Mouse (Mus musculus) neural tube, embryonic 12.5 days (tissue): ENCODE measurements around the gene Gm973. TPM values are rescaled to one million over a fixed set of nuclear protein-coding genes. Genes with fewer than 3 reads are reported as not detected.
"Not testable (repeated sequence)": the region's sequence is repeated elsewhere in the genome, so short reads cannot be mapped to it uniquely, and the experiment has no call there.

ENCODE experiments used
- ATAC-seq: fragments of 200-750 bp; cut with Nextera tagmentation; 2 replicates; pipeline ENCODE4 v1.8.0; 2017; ENCODE audit warnings: low read depth, mild to moderate bottlenecking, moderate TSS enrichment, moderate library complexity; ENCODE audit not compliant: low FRiP score
- H3K27ac ChIP-seq: fragments of 300-500 bp; sonication (generic); 2 replicates; pipeline ENCODE4 v1.5.1; 2016
- H3K27me3 ChIP-seq: fragments of 300-500 bp; sonication (generic); replicated peaks from 2 replicates; pipeline ENCODE4 v1.6.1; 2016; ENCODE audit warnings: mild to moderate bottlenecking
- H3K36me3 ChIP-seq: fragments of 300-500 bp; sonication (generic); 2 replicates; pipeline ENCODE4 v1.6.1; 2016; ENCODE audit warnings: mild to moderate bottlenecking
- H3K4me1 ChIP-seq: fragments of 300-500 bp; sonication (generic); 2 replicates; pipeline ENCODE4 v1.6.1; 2016
- H3K4me2 ChIP-seq: fragments of 300-500 bp; sonication (generic); replicated peaks from 2 replicates; pipeline ENCODE4 v1.6.1; 2016; ENCODE audit warnings: mild to moderate bottlenecking
- H3K4me3 ChIP-seq: fragments of 300-500 bp; sonication (generic); 2 replicates; pipeline ENCODE4 v1.5.1; 2016
- H3K9ac ChIP-seq: fragments of 300-500 bp; sonication (generic); 2 replicates; pipeline ENCODE4 v1.6.1; 2016; ENCODE audit warnings: mild to moderate bottlenecking
- H3K9me3 ChIP-seq: fragments of 300-500 bp; sonication (generic); 2 replicates; pipeline ENCODE4 v1.6.1; 2016; ENCODE audit warnings: mild to moderate bottlenecking
- WGBS: fragments of 180-500 bp; shearing (Covaris S2); methylation state at CpG from one replicate; pipeline ENCODE4 v1.1.7; 2016; 5-methylcytosine and 5-hydroxymethylcytosine counted together
- polyA plus RNA-seq: library from polyadenylated mRNA; unstranded; fragments of >200 nt; fragmentation: Nextera tagmentation; extraction: Ambion mirVana; gene quantifications from 2 replicates; pipeline ENCODE4 v1.2.1, GENCODE M21; 2016

Gm973 gene
- polyA plus RNA-seq, 1 experiment from 2014 or later: 5.0 TPM

DNA sequence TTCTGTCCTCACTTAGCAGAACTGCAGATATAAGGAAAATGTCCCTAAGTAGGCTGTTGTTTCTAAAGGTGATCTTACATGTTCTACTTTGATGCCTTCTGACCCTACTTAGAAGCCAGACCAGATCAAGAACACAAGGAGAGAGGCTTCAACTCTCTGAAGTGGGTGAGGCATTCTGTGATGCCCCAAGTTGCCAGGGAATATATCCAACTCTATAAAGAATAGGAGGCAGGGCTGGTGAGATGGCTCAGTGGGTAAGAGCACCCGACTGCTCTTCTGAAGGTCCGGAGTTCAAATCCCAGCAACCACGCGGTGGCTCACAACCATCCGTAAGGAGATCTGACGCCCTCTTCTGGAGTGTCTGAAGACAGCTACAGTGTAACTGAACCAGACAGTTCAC, 114.3 kb downstream of the Gm973 start:
- ATAC-seq, H3K4me1 ChIP-seq, H3K4me3 ChIP-seq, H3K27me3 ChIP-seq, H3K9me3 ChIP-seq, H3K27ac ChIP-seq, H3K4me2 ChIP-seq, H3K9ac ChIP-seq, H3K36me3 ChIP-seq: not testable (repeated sequence)
- WGBS: 90% methylated on average over 6 of the region's 6 CpGs

DNA sequence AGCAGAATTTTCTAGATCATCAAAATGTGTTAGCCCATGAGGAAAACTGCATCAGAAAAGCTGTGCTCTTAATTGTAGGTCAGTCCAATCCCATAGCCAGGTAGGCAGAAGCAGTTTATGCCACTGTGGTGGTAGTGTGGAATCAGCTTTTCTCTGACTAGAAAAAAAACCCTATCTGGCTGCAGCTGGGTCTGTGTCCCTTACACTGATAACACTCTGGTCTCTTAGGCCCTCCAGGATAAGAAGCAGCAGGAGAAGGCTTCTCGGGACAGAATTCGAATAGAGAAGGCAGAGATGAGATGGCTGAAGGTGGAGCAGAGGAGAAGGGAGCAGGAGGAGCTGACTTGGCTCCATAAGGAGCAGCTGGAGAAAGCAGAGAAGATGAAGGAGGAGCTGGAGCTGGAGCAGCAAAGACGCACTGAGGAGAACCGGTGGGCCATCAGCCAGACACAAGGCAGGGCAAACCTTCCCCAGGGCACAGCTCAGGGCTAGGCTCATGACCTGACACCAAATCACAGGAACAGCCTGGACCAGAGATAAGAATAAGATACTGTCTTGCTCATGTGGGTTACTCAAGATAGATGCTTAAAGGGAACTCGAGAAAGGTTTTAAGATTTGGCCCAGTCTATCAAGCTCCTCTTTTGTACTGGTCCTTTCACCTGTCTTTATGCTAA, 116.1 kb downstream of the Gm973 start:
- H3K9ac ChIP-seq: no peak overlapping the region
- no peak for ATAC-seq
- H3K36me3 ChIP-seq: no peaks in the 10 kb centered on the region
- H3K4me1 ChIP-seq: no peaks in the 10 kb centered on the region
- no peaks in the 10 kb centered on the region for H3K27me3 ChIP-seq
- no peak overlapping the region for H3K4me3 ChIP-seq
- WGBS: 82% methylated on average over 5 of the region's 5 CpGs
- no peak overlapping the region for H3K4me2 ChIP-seq
- H3K27ac ChIP-seq: no peak overlapping the region
- no peaks in the 10 kb centered on the region for H3K9me3 ChIP-seq

DNA sequence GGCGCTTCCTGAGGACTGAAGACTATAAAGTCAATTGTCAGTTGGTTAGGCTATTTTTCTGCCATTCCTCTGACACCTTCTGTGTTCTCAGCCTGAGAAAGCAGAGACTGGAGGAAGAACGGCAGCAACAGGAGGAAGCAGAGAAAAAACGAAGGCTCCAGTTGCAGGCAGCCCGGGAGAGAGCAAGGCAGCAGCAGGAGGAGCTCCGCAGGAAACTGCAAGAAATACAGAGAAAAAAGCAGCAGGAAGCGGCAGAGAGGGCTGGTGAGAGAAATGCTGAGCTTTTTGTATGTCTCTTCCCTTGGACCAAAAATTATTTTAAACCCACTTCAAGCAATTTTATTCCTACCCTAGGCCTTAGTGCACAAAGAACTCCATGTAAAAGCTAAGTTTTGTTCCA, 117.0 kb downstream of the Gm973 start:
- Histone ChIP-seq H3K4me2 (no peak overlapping the region), H3K36me3 (no peaks in the 10 kb centered on the region), H3K27ac (no peak overlapping the region)

DNA sequence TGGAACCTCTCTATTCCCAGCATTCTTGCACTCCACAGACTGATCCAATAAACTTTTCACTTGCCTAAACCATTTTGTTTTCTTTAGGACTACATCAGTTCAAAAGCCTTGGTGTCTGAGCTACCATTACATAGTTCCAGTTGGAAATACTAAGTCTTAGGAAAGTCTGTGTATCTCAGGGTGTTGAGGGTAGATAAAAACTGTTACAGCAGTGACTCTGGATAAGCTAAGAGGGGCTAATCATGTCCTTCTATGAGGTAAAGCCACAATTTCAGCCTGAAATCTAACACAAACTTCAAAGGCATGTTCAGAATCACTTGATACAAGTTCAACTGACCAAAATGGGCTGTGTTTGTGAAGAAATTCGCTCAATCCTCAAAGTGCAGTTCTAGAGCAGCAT, 120.3 kb downstream of the Gm973 start:
- no peak overlapping the region for H3K9ac ChIP-seq
- WGBS: 81% methylated on average over 1 of the region's 1 CpGs
- peaks cover 9% of the 10 kb centered on the region for H3K36me3 ChIP-seq
- H3K27me3 ChIP-seq: no peaks in the 10 kb centered on the region
- H3K27ac ChIP-seq: no peak overlapping the region
- H3K9me3 ChIP-seq: no peaks in the 10 kb centered on the region
- no peaks in the 10 kb centered on the region for H3K4me1 ChIP-seq
- H3K4me2 ChIP-seq: no peak overlapping the region
- no peak overlapping the region for H3K4me3 ChIP-seq
- ATAC-seq: no peak

More for the DNA sequence above, 117.0 kb downstream of the Gm973 start:
- H3K27me3 ChIP-seq: no peaks in the 10 kb centered on the region
- no peaks in the 10 kb centered on the region for H3K4me1 ChIP-seq
- H3K4me3 ChIP-seq: no peak overlapping the region
- no peak for ATAC-seq
- WGBS: 37% methylated on average over 6 of the region's 6 CpGs
- no peak overlapping the region for H3K9ac ChIP-seq
- no peaks in the 10 kb centered on the region for H3K9me3 ChIP-seq

DNA sequence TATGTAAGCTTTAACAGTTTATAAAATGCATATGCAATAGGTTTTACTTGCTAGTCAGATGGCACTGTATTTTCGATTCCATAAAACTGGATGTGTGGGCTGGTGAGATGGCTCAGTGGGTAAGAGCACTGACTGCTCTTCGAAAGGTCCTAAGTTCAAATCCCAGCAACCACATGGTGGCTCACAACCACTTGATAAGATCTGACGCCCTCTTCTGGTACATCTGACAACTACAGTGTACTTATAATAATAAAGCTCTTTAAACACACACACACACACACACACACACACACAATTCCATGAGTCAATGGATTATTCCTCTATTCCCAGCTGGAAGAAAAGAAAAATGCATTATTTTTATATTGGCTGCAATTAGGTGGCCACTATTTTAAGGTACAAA, 122.3 kb downstream of the Gm973 start:
- no peak for ATAC-seq
- Histone ChIP-seq H3K9ac (no peak overlapping the region), H3K4me3 (no peak overlapping the region), H3K36me3 (peaks cover 18% of the 10 kb centered on the region), H3K27ac (no peak overlapping the region), H3K9me3 (no peaks in the 10 kb centered on the region), H3K4me2 (no peak overlapping the region), H3K27me3 (no peaks in the 10 kb centered on the region), H3K4me1 (no peaks in the 10 kb centered on the region)
- 82% methylated on average over 3 of the region's 3 CpGs for WGBS

DNA sequence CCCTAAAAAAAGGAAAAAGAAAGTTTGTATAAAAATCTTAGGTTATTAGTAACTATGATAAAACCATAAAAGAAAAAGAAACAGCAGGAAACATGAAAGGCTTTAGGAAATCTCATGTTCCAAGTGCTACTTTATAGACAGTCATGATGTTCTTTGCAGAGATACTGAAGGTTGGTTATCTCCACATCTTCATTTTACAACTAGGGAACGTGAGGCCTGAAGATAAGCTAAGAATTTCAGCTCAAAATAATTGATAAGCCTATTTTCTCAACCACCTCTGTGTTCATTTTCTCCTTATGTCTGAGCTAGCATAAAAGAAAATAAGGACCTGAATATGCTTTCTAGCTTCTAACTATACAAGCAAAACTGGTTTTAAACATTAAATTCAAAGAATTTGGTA, 126.4 kb downstream of the Gm973 start:
- no peaks in the 10 kb centered on the region for H3K27me3 ChIP-seq
- no peak overlapping the region for H3K9ac ChIP-seq
- 89% methylated on average over 1 of the region's 1 CpGs for whole genome bisulfite sequencing
- no peak overlapping the region for H3K4me2 ChIP-seq
- no peak overlapping the region for H3K27ac ChIP-seq
- H3K4me3 ChIP-seq: no peak overlapping the region
- ATAC-seq: no peak
- H3K9me3 ChIP-seq: no peaks in the 10 kb centered on the region
- H3K4me1 ChIP-seq: no peaks in the 10 kb centered on the region
- H3K36me3 ChIP-seq: peaks cover 33% of the 10 kb centered on the region

DNA sequence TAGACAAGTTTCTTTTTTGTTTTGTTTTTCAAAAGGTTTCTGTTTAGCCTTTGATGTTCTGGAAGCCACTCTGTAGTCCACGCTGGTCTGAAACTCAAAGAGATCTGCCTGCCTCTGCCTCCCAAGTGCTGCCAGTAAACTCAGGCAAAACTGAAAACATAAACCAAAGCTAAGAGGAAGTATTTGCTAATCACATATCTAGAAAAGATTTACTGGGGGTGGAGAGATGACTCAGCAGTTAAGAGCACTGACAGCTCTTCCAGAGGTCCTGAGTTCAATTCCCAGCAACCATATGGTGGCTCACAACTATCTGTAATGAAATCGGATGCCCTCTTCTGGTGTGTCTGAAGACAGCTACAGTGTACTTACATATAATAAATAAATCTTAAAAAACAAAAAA, 130.4 kb downstream of the Gm973 start:
- not testable (repeated sequence) for H3K4me2 ChIP-seq, H3K4me3 ChIP-seq, H3K27ac ChIP-seq, H3K27me3 ChIP-seq, H3K9me3 ChIP-seq, H3K4me1 ChIP-seq, H3K9ac ChIP-seq, ATAC-seq
- WGBS: 92% methylated on average over 2 of the region's 2 CpGs
- H3K36me3 ChIP-seq: peaks cover 38% of the 10 kb centered on the region

DNA sequence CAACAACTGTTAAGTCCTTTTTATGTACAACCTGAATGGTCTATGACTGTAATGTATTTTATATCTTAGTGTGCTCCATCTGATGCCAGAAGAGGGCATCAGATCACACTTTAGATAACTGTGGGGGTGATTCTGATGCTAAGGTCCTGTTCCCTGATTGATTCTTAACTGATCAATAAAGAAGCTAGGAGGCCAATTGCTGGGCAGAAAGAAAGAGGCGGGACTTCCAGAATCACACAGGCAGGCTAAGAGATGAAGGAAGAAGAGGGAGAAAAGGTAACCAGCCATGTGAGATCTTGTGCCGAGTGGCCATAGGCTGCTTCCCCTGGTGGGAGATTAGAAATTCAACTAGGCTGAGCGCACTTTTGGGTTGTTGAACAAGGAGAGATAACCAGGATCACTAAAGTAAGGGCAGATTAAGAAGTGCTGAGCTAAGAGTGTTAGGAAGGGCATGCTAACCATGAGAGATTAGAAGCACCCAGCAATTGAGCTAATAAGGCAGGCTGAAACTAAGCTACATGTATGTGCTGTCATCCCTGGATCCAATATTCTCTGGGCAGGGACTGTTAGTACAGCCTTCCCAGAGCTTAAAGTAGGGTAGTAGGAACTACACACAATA, 135.2 kb downstream of the Gm973 start:
- Histone ChIP-seq H3K4me3 (no peak overlapping the region), H3K9ac (no peak overlapping the region), H3K9me3 (no peaks in the 10 kb centered on the region), H3K27me3 (no peaks in the 10 kb centered on the region), H3K4me1 (no peaks in the 10 kb centered on the region), H3K27ac (no peak overlapping the region), H3K4me2 (no peak overlapping the region), H3K36me3 (peaks cover 42% of the 10 kb centered on the region)
- WGBS: 91% methylated on average over 3 of the region's 3 CpGs
- no peak for ATAC-seq

DNA sequence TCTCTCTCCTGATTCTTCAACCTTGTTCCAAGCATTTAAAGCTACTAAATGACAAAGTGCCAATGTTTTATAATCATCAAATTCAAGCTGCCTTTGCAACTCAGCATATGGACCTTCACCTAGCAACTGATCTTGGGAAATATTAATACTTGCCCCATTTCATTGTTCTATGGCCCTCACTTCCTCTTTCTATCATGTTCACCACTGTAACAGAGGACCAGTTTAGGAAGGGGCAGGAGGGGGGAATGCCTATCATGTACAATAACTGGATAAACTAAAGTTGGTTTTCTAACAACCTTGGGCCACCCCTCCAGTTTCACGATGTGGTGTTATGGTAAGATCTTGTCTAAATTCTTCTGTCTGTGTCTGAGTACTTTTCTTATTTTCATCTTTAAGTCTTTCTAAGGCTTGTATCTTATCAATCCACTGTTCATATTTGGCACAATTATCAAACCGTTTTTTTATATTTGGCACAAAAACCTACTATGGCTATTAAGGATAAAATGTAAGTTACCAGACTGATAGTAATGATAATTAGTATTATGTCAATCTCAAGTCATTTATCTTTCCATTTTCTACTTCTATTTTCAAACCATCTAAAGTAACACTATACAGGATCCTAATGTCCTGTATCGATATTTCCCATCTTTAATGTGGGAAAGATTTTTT, 137.3 kb downstream of the Gm973 start:
- H3K9ac ChIP-seq: no peak overlapping the region
- no peaks in the 10 kb centered on the region for H3K27me3 ChIP-seq
- H3K4me1 ChIP-seq: no peaks in the 10 kb centered on the region
- no peak overlapping the region for H3K4me3 ChIP-seq
- H3K9me3 ChIP-seq: no peaks in the 10 kb centered on the region
- 93% methylated on average over 3 of the region's 3 CpGs for WGBS
- H3K27ac ChIP-seq: no peak overlapping the region
- H3K4me2 ChIP-seq: no peak overlapping the region
- no peak for ATAC-seq
- peaks cover 29% of the 10 kb centered on the region for H3K36me3 ChIP-seq

DNA sequence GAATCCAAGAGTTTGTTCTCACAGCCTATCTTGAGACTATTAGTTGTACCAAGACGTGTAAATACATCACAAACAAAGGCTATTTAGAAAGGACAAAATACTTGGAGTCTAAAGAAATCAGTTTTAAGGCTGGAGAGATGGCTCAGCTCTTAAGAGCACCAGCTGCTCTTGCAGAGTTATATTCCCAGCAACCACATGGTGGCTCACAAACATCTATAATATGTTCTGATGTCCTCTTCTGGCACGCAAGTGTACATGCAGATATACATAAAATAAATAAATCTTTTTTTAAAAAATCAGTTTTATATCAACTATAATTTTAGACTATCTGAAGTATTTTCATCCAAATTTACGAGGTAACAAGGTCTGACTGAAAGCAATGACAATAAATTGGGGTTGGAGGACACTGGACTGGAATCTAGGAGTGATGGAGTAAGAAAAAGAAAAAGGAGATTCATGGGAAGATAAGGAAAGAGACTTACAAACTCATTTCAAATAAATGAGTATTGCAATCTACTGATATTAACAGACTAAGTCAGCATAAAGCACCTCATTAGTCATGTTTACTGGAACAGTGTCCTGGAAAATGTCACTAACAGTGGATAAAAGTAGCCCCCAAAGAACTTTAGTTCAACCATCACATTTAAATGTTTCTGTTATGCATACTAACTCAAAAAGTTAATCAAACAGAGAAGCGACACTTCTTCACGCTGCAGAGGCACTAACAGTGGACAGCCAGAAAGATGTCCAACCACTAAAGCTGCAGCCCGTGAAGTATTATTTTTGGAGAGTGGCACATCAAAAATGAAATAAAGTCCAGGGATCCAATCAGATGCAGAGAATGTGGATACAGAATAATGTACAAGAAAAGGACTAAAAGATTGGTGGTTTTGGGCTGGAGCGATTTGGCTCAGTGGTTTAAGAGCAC, 140.4 kb downstream of the Gm973 start:
- 94% methylated on average over 7 of the region's 7 CpGs for WGBS
- peaks cover 17% of the 10 kb centered on the region for H3K36me3 ChIP-seq
- no peak overlapping the region for H3K4me2 ChIP-seq
- H3K27ac ChIP-seq: no peak overlapping the region
- no peak overlapping the region for H3K9ac ChIP-seq
- H3K4me1 ChIP-seq: no peaks in the 10 kb centered on the region
- ATAC-seq: no peak
- H3K4me3 ChIP-seq: no peak overlapping the region
- no peaks in the 10 kb centered on the region for H3K9me3 ChIP-seq
- H3K27me3 ChIP-seq: no peaks in the 10 kb centered on the region

DNA sequence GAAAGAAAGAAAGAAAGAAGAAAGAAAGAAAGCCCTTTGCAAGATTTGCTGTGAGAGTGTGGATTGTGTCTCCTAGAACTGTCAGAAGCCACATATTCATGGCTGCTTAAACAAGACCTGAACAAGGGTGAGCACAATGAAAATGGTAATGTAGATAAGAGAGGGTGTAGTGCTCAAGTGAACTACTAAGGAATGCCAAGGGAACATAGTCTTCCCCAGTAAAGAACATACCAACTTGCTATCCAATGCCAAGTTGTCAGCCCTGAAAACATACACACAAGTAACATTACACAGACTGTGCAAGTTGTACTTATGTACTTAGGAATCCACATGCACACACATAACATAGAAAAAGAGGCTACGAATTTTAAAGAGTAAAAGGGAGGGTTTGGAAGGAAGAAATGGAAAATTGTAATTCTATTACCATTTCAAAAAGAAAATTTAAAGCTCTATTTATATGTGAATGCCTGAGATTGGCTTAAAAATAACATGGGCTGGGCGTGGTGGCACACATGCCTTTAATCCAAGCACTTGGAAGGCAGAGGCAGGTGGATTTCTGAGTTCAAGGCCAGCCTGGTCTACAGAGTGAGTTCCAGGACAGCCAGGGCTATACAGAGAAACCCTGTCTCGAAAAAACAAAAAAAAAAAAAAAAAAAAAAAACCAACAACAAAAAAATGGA, 147.5 kb downstream of the Gm973 start:
- no peaks in the 10 kb centered on the region for H3K36me3 ChIP-seq
- WGBS: 92% methylated on average over 3 of the region's 3 CpGs
- no peaks in the 10 kb centered on the region for H3K27me3 ChIP-seq
- H3K27ac ChIP-seq: no peak overlapping the region
- no peak for ATAC-seq
- H3K9ac ChIP-seq: no peak overlapping the region
- H3K4me1 ChIP-seq: peaks cover 3% of the 10 kb centered on the region; the same call in 1 of the 2 replicates
- no peak overlapping the region for H3K4me2 ChIP-seq
- H3K4me3 ChIP-seq: no peak overlapping the region
- no peaks in the 10 kb centered on the region for H3K9me3 ChIP-seq
